ENCODE assay signal across 14 mouse cellular contexts in the genomic region with DNA sequence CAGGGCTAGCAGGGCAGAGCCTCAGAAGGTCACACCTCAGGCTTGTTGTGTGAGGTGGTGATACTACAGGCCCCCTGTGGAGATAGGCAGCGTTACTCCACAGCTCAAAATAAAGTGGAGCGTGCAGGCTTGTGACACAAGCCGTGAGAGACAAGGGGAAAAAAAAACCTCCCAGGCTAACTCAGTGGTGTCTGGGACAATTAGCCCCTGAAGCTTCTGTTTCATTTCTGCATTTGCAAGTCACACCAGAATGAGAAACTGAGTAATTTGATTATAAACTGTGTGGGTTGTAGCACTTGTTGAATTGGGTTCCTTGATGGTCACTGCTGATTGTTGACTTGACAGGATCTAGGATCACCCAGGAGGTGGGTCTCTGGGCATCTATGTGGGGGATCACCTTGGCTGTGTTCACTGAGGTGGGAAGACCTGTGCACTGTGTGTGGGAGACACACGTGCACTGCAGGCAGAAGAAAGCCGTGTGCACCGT. TPM values are rescaled to one million over a fixed set of nuclear protein-coding genes. Genes with fewer than 3 reads are reported as not detected.
DNase-seq lines count a peak whose midpoint lies in the region; ATAC-seq lines count a peak whose summit lies in the region.
"Had no signal": no experiment of that assay in that cellular context is flagged by ENCODE, and none has a peak within 500 bp of the region (broad histone marks: within the 10 kb centered on the region; RNA-seq: fewer than 3 reads in every experiment).

No protein-coding gene starts in this region.

- H3K9me3 ChIP-seq in liver, embryonic 13.5 days (replicated peaks), result no peaks in the 10 kb centered on the region
- H3K9me3 ChIP-seq in intestine, embryonic 15.5 days, result no peaks in the 10 kb centered on the region
- H3K9me3 ChIP-seq: limb, embryonic 13.5 days; neural tube, embryonic 12.5 days had no signal

- H3K27ac ChIP-seq in liver, embryonic 13.5 days, result peak overlapping the region; percentile 67
- peak overlapping the region; percentile 24 for H3K27ac ChIP-seq in intestine, embryonic 15.5 days
- H3K27ac ChIP-seq: hindbrain, embryonic 14.5 days; limb, embryonic 13.5 days; neural tube, embryonic 12.5 days had no signal

- H3K9ac ChIP-seq in liver, embryonic 13.5 days, result no peak overlapping the region
- H3K9ac ChIP-seq in intestine, embryonic 15.5 days, result no peak overlapping the region
- H3K9ac ChIP-seq: hindbrain, embryonic 14.5 days; limb, embryonic 13.5 days; neural tube, embryonic 12.5 days had no signal

- peaks cover 36% of the 10 kb centered on the region for H3K4me1 ChIP-seq in liver, embryonic 13.5 days (replicated peaks)
- H3K4me1 ChIP-seq in intestine, embryonic 15.5 days (replicated peaks), result peaks cover 19% of the 10 kb centered on the region
- H3K4me1 ChIP-seq: neural tube, embryonic 12.5 days had no signal

- 73% methylated on average over 6 of the region's 6 CpGs for WGBS in liver, embryonic 13.5 days (ENCODE audit: insufficient replicate concordance)
- 50% methylated on average over 6 of the region's 6 CpGs for WGBS in intestine, embryonic 15.5 days

- H3K36me3 ChIP-seq in liver, embryonic 13.5 days, result peaks cover 74% of the 10 kb centered on the region
- H3K36me3 ChIP-seq in intestine, embryonic 15.5 days, result peaks cover 2% of the 10 kb centered on the region; the same call in 1 of the 2 replicates
- H3K36me3 ChIP-seq: limb, embryonic 13.5 days; neural tube, embryonic 12.5 days had no signal

- H3K4me3 ChIP-seq in liver, embryonic 13.5 days (replicated peaks), result no peak overlapping the region
- H3K4me3 ChIP-seq in intestine, embryonic 15.5 days (replicated peaks), result no peak overlapping the region
- H3K4me3 ChIP-seq: limb, embryonic 13.5 days; neural tube, embryonic 12.5 days had no signal

- intact Hi-C loops in gastrocnemius, postnatal 14 days (cut with DNase I; ENCODE audit: low total_unique reads), result no loop called here

- no peak overlapping the region for H3K4me2 ChIP-seq in liver, embryonic 13.5 days
- H3K4me2 ChIP-seq in intestine, embryonic 15.5 days (replicated peaks), result no peak overlapping the region
- H3K4me2 ChIP-seq: hindbrain, embryonic 14.5 days; limb, embryonic 13.5 days; neural tube, embryonic 12.5 days had no signal

- DNase-seq in liver, embryonic 13.5 days, result no peak
- DNase-seq in liver (no peak), ZHBTc4 (ENCODE audit: low read depth, low spot score) (peak; percentile 27)
- peak; percentile 32 for DNase-seq in retina, postnatal 1 day
- DNase-seq in gastrocnemius, postnatal 14 days, result no peak
- DNase-seq in left cerebral cortex, adult 11 months (ENCODE audit: low spot score), result no peak
- DNase-seq: cerebellum, postnatal 14 days; right cerebral cortex, postnatal 14 days; thymus, postnatal 4 days had no signal

- H3K27me3 ChIP-seq in liver, embryonic 13.5 days, result no peaks in the 10 kb centered on the region
- no peaks in the 10 kb centered on the region for H3K27me3 ChIP-seq in intestine, embryonic 15.5 days (replicated peaks)
- H3K27me3 ChIP-seq: limb, embryonic 13.5 days; neural tube, embryonic 12.5 days had no signal

- ATAC-seq in liver, embryonic 13.5 days (ENCODE audit: low read depth), result 0 out of 2 replicates have a peak, but pooled peaks have one; percentile 2
- ATAC-seq in intestine, embryonic 15.5 days, result 0 out of 2 replicates have a peak, but pooled peaks have one; percentile 29
- ATAC-seq in erythroblast, adult 5-6 weeks (replicated peaks; ENCODE audit: low FRiP score, poor library complexity, severe bottlenecking), result no peak

RNA-seq across cellular contexts. Expression of gene Taok3, which starts 39.9 kb away (rescaled TPM):
- 49.3 and 56.2 TPM in 2 replicates for polyA plus RNA-seq in liver, embryonic 13.5 days (2015; fragmentation: Nextera tagmentation; extraction: Ambion mirVana)
- polyA plus RNA-seq in intestine, embryonic 15.5 days (2015; fragmentation: Nextera tagmentation; extraction: Ambion mirVana), result 44.9 and 45.0 TPM in 2 replicates
- 1 to 10 TPM; 5.6 to 6.4 TPM for total RNA-seq in gastrocnemius, postnatal 14 days (2021)
- total RNA-seq in erythroblast, adult 5-6 weeks (2015; ENCODE audit: low replicate concordance), result 28.4 and 30.1 TPM in 2 replicates
- total RNA-seq in erythroblast, adult 5-6 weeks (2017; ENCODE audit: low replicate concordance), result 32.5 and 43.4 TPM in 2 replicates

RNA-seq across cellular contexts. Expression of gene Suds3, which starts 43.9 kb away (rescaled TPM):
- polyA plus RNA-seq in liver, embryonic 13.5 days (2015; fragmentation: Nextera tagmentation; extraction: Ambion mirVana), result 38.1 and 43.2 TPM in 2 replicates
- polyA plus RNA-seq in intestine, embryonic 15.5 days (2015; fragmentation: Nextera tagmentation; extraction: Ambion mirVana), result 72.7 and 73.7 TPM in 2 replicates
- total RNA-seq in gastrocnemius, postnatal 14 days (2021), result 10 to 100 TPM; 40.5 to 44.4 TPM
- total RNA-seq in erythroblast, adult 5-6 weeks (2015; ENCODE audit: low replicate concordance), result 20.7 and 25.0 TPM in 2 replicates
- 73.7 and 98.8 TPM in 2 replicates for total RNA-seq in erythroblast, adult 5-6 weeks (2017; ENCODE audit: low replicate concordance)

Comparison
In these comparisons a context has a peak if more than half of its experiments do, and no peak if none do; other contexts are left out.
1. DNase-seq: peak in ZHBTc4 (single experiment) and retina, postnatal 1 day (single experiment); none in liver, embryonic 13.5 days (single experiment), liver (single experiment), gastrocnemius, postnatal 14 days (single experiment) and left cerebral cortex, adult 11 months (single experiment).